Mouse (Mus musculus): ENCODE data around the gene Urad.

Urad gene

GRCm38 (mm10) chr5:147322183-147322582 lies at the start of gene Urad:
Gene Urad, minus strand, starts transcription at chr5:147322440.
- DNase-seq (ENCODE audit: low spot score), result no peak

- DNase-seq (ENCODE audit: low spot score), result no peak
Measured at GRCm38 (mm10) chr5:147370276-147370675, 48.0 kb upstream of the Urad start.

- DNase-seq (ENCODE audit: low spot score), result no peak
Measured at GRCm38 (mm10) chr5:147368221-147368620, 46.0 kb upstream of the Urad start.

GRCm38 (mm10) chr5:147365995-147366765 lies 43.9 kb upstream of the Urad start:
- DNase-seq (ENCODE audit: low spot score), result no peak

GRCm38 (mm10) chr5:147363054-147363453 lies 40.8 kb upstream of the Urad start:
- DNase-seq (ENCODE audit: low spot score), result no peak

- DNase-seq (ENCODE audit: low spot score), result no peak
Measured at GRCm38 (mm10) chr5:147358481-147358880, 36.2 kb upstream of the Urad start.

- DNase-seq (ENCODE audit: low spot score), result no peak
Measured at GRCm38 (mm10) chr5:147357536-147357935, 35.3 kb upstream of the Urad start.

GRCm38 (mm10) chr5:147356260-147357055 lies 34.2 kb upstream of the Urad start:
- no peak for DNase-seq (ENCODE audit: low spot score)

- DNase-seq (ENCODE audit: low spot score), result no peak
Measured at GRCm38 (mm10) chr5:147355788-147356187, 33.5 kb upstream of the Urad start.

- no peak for DNase-seq (ENCODE audit: low spot score)
Measured at GRCm38 (mm10) chr5:147354985-147355384, 32.7 kb upstream of the Urad start.

GRCm38 (mm10) chr5:147354161-147354780 lies 32.0 kb upstream of the Urad start:
- DNase-seq (ENCODE audit: low spot score), result no peak

- DNase-seq (ENCODE audit: low spot score), result no peak
Measured at GRCm38 (mm10) chr5:147351931-147352330, 29.7 kb upstream of the Urad start.

- no peak for DNase-seq (ENCODE audit: low spot score)
Measured at GRCm38 (mm10) chr5:147345981-147346380, 23.7 kb upstream of the Urad start.

GRCm38 (mm10) chr5:147343904-147344303 lies 21.7 kb upstream of the Urad start:
- no peak for DNase-seq (ENCODE audit: low spot score)

- no peak for DNase-seq (ENCODE audit: low spot score)
Measured at GRCm38 (mm10) chr5:147342901-147343300, 20.7 kb upstream of the Urad start.

- DNase-seq (ENCODE audit: low spot score), result no peak
Measured at GRCm38 (mm10) chr5:147340741-147341414, 18.6 kb upstream of the Urad start.

GRCm38 (mm10) chr5:147339560-147339959 lies 17.3 kb upstream of the Urad start:
- DNase-seq (ENCODE audit: low spot score), result no peak

GRCm38 (mm10) chr5:147338967-147339366 lies 16.7 kb upstream of the Urad start:
- DNase-seq (ENCODE audit: low spot score), result no peak

- DNase-seq (ENCODE audit: low spot score), result no peak
Measured at GRCm38 (mm10) chr5:147332711-147333110, 10.5 kb upstream of the Urad start.

- DNase-seq (ENCODE audit: low spot score), result no peak
Measured at GRCm38 (mm10) chr5:147331547-147331946, 9.3 kb upstream of the Urad start.

GRCm38 (mm10) chr5:147329946-147330345 lies 7.7 kb upstream of the Urad start:
- no peak for DNase-seq (ENCODE audit: low spot score)

GRCm38 (mm10) chr5:147327636-147328035 lies 5.4 kb upstream of the Urad start:
- no peak for DNase-seq (ENCODE audit: low spot score)
